Mouse (Mus musculus): ENCODE data around the gene Mosmo. TPM values are rescaled to one million over a fixed set of nuclear protein-coding genes. Genes with fewer than 3 reads are reported as not detected.

The Mosmo gene
- total and polyA plus RNA-seq, 3 experiments = 10.4 to 19.0 (median 14.0) TPM

- no peak overlapping the region for H3K4me3 ChIP-seq (replicated peaks in 1 of 3; ENCODE audit: low read depth in 2 of 3, low read length in 2 of 3, poor library complexity in 1 of 3)
- no peak for TF ChIP-seq USF2 (conservative IDR thresholded peaks at IDR 0.05; ENCODE audit: low read depth, low read length)
- no peak for TF ChIP-seq ZMIZ1 (IDR thresholded peaks at IDR 0.05; ENCODE audit: low read depth, low read length)
- no peak for TF ChIP-seq USF1 (IDR thresholded peaks at IDR 0.05; ENCODE audit: low read depth, low read length)
- no peak for TF ChIP-seq NRF1 (IDR thresholded peaks at IDR 0.05; ENCODE audit: low read depth, low read length)
- TF ChIP-seq TBP (conservative IDR thresholded peaks at IDR 0.05; ENCODE audit: low read depth, low read length) = no peak
- no peak for TF ChIP-seq PAX5 (IDR thresholded peaks at IDR 0.05; ENCODE audit: low read length)
- in situ Hi-C loops (cut with MboI; ENCODE audit: low pct_ligation_motif_present, low pct_unique_long_range_greater_than_20kb, low sequenced_read_pairs) (no loop called here), dilution Hi-C loops (cut with MboI; ENCODE audit: extremely low pct_ligation_motif_present, extremely low pct_unique_long_range_greater_than_20kb, low sequenced_read_pairs) (no loop called here)
- peaks cover 7% of the 10 kb centered on the region for H3K27me3 ChIP-seq (replicated peaks)
- H3K9ac ChIP-seq (ENCODE audit: insufficient read depth, low read depth) = no peak overlapping the region
- no peak overlapping the region for H3K27ac ChIP-seq (ENCODE audit: insufficient read depth, low read depth)
- no peaks in the 10 kb centered on the region for H3K9me3 ChIP-seq (replicated peaks; ENCODE audit: low read length)
- no peak overlapping the region for H3K4me2 ChIP-seq (ENCODE audit: insufficient read depth, low read depth, poor library complexity, severe bottlenecking)
- no peak for DNase-seq (ENCODE audit: extremely low read depth)
- no peaks in the 10 kb centered on the region for H3K4me1 ChIP-seq (ENCODE audit: control insufficient read depth in 1 of 2, insufficient read depth in 2 of 2)
- no peaks in the 10 kb centered on the region for H3K36me3 ChIP-seq (replicated peaks in 1 of 2; ENCODE audit: control insufficient read depth in 1 of 2, insufficient read depth in 1 of 2, low read length in 1 of 2)
- H3K79me2 ChIP-seq (replicated peaks; ENCODE audit: control insufficient read depth, extremely low read depth, insufficient read depth, poor library complexity, severe bottlenecking) = no peaks in the 10 kb centered on the region
These were observed 68.6 kb downstream of the Mosmo start for GRCm38 (mm10) chr7:120746029-120746428.

- DNase-seq (ENCODE audit: extremely low read depth) = no peak
- Histone ChIP-seq H3K36me3 (replicated peaks in 1 of 2; ENCODE audit: control insufficient read depth in 1 of 2, insufficient read depth in 1 of 2, low read length in 1 of 2) (no peaks in the 10 kb centered on the region), H3K4me2 (ENCODE audit: insufficient read depth, low read depth, poor library complexity, severe bottlenecking) (no peak overlapping the region), H3K27ac (ENCODE audit: insufficient read depth, low read depth) (no peak overlapping the region), H3K4me1 (ENCODE audit: control insufficient read depth in 1 of 2, insufficient read depth in 2 of 2) (peaks cover 1 to 7% of the 10 kb centered on the region in 2 experiments; a peak in 3 of 4 replicates), H3K79me2 (replicated peaks; ENCODE audit: control insufficient read depth, extremely low read depth, insufficient read depth, poor library complexity, severe bottlenecking) (no peaks in the 10 kb centered on the region), H3K4me3 (replicated peaks in 1 of 3; ENCODE audit: low read depth in 2 of 3, low read length in 2 of 3, poor library complexity in 1 of 3) (no peak overlapping the region), H3K9me3 (replicated peaks; ENCODE audit: low read length) (no peaks in the 10 kb centered on the region), H3K27me3 (replicated peaks) (peaks cover 7% of the 10 kb centered on the region), H3K9ac (ENCODE audit: insufficient read depth, low read depth) (no peak overlapping the region)
- dilution Hi-C loops (cut with MboI; ENCODE audit: extremely low pct_ligation_motif_present, extremely low pct_unique_long_range_greater_than_20kb, low sequenced_read_pairs) (no loop called here), in situ Hi-C loops (cut with MboI; ENCODE audit: low pct_ligation_motif_present, low pct_unique_long_range_greater_than_20kb, low sequenced_read_pairs) (no loop called here)
- no peak for TF ChIP-seq IRF4 (IDR thresholded peaks at IDR 0.05; ENCODE audit: low read depth, low read length)
- no peak for TF ChIP-seq ZC3H11A (IDR thresholded peaks at IDR 0.05; ENCODE audit: low read depth, low read length)
- no peak for TF ChIP-seq NELFE (IDR thresholded peaks at IDR 0.05; ENCODE audit: low read depth, low read length)
- no peak for TF ChIP-seq JUND (conservative IDR thresholded peaks at IDR 0.05; ENCODE audit: low read depth, low read length)
- no peak for TF ChIP-seq MAFK (IDR thresholded peaks at IDR 0.05; ENCODE audit: insufficient replicate concordance, low read length)
- TF ChIP-seq POLR2A (IDR thresholded peaks at IDR 0.05; ENCODE audit: low read depth, low read length) = no peak
- no peak for TF ChIP-seq HCFC1 (IDR thresholded peaks at IDR 0.05; ENCODE audit: low read depth, low read length)
- no peak for TF ChIP-seq CTCF (conservative IDR thresholded peaks at IDR 0.05 in 1 of 2, IDR thresholded peaks at IDR 0.05 in 1 of 2; ENCODE audit: low read depth in 2 of 2, low read length in 2 of 2)
- TF ChIP-seq PAX5 (IDR thresholded peaks at IDR 0.05; ENCODE audit: low read length) = no peak
- TF ChIP-seq EP300 (IDR thresholded peaks at IDR 0.05; ENCODE audit: low read length) = no peak
- TF ChIP-seq TCF12 (IDR thresholded peaks at IDR 0.05; ENCODE audit: low read depth, low read length) = no peak
These were observed 69.4 kb downstream of the Mosmo start for GRCm38 (mm10) chr7:120746821-120747220.

- dilution Hi-C loops (cut with MboI; ENCODE audit: extremely low pct_ligation_motif_present, extremely low pct_unique_long_range_greater_than_20kb, low sequenced_read_pairs) = no loop called here
- in situ Hi-C loops (cut with MboI; ENCODE audit: low pct_ligation_motif_present, low pct_unique_long_range_greater_than_20kb, low sequenced_read_pairs) = no loop called here
- TF ChIP-seq MAFK (IDR thresholded peaks at IDR 0.05; ENCODE audit: insufficient replicate concordance, low read length) (no peak), POLR2A (IDR thresholded peaks at IDR 0.05; ENCODE audit: low read depth, low read length) (no peak), IRF4 (IDR thresholded peaks at IDR 0.05; ENCODE audit: low read depth, low read length) (no peak), CTCF (conservative IDR thresholded peaks at IDR 0.05 in 1 of 2, IDR thresholded peaks at IDR 0.05 in 1 of 2; ENCODE audit: low read depth in 2 of 2, low read length in 2 of 2) (no peak), TCF12 (IDR thresholded peaks at IDR 0.05; ENCODE audit: low read depth, low read length) (no peak), USF1 (IDR thresholded peaks at IDR 0.05; ENCODE audit: low read depth, low read length) (no peak), JUND (conservative IDR thresholded peaks at IDR 0.05; ENCODE audit: low read depth, low read length) (no peak), SMC3 (IDR thresholded peaks at IDR 0.05; ENCODE audit: low read depth, low read length) (no peak), PAX5 (IDR thresholded peaks at IDR 0.05; ENCODE audit: low read length) (no peak), POLR2AphosphoS2 (IDR thresholded peaks at IDR 0.05; ENCODE audit: low read depth, low read length) (no peak), RAD21 (IDR thresholded peaks at IDR 0.05; ENCODE audit: low read depth, low read length) (no peak)
These were observed 71.1 kb downstream of the Mosmo start for GRCm38 (mm10) chr7:120748478-120748877.

More at GRCm38 (mm10) chr7:120748478-120748877, 71.1 kb downstream of the Mosmo start:
- no peak overlapping the region for H3K9ac ChIP-seq (ENCODE audit: insufficient read depth, low read depth)
- H3K4me3 ChIP-seq (replicated peaks in 1 of 3; ENCODE audit: low read depth in 2 of 3, low read length in 2 of 3, poor library complexity in 1 of 3) = no peak overlapping the region
- H3K9me3 ChIP-seq (replicated peaks; ENCODE audit: low read length) = no peaks in the 10 kb centered on the region
- DNase-seq (ENCODE audit: extremely low read depth) = no peak
- H3K36me3 ChIP-seq (replicated peaks in 1 of 2; ENCODE audit: control insufficient read depth in 1 of 2, insufficient read depth in 1 of 2, low read length in 1 of 2) = no peaks in the 10 kb centered on the region
- H3K27me3 ChIP-seq (replicated peaks) = peaks cover 7% of the 10 kb centered on the region
- H3K27ac ChIP-seq (ENCODE audit: insufficient read depth, low read depth) = no peak overlapping the region
- no peak overlapping the region for H3K4me2 ChIP-seq (ENCODE audit: insufficient read depth, low read depth, poor library complexity, severe bottlenecking)
- no peaks in the 10 kb centered on the region for H3K79me2 ChIP-seq (replicated peaks; ENCODE audit: control insufficient read depth, extremely low read depth, insufficient read depth, poor library complexity, severe bottlenecking)
- H3K4me1 ChIP-seq (ENCODE audit: control insufficient read depth in 1 of 2, insufficient read depth in 2 of 2) = peaks cover 2 to 10% of the 10 kb centered on the region in 2 experiments; a peak in 3 of 4 replicates

All from CH12.LX (cell line).